Mouse (Mus musculus) lung, embryonic 15.5 days (tissue): ENCODE measurements around the gene Igfals. TPM values are rescaled to one million over a fixed set of nuclear protein-coding genes. Genes with fewer than 3 reads are reported as not detected.

Experiments used
- ATAC-seq: fragments of 200-750 bp; cut with Nextera tagmentation; 2 replicates; pipeline ENCODE4 v1.8.0; 2017; ENCODE audit warnings: moderate number of reproducible peaks, borderline replicate concordance; ENCODE audit not compliant: low FRiP score, low TSS enrichment; ENCODE audit errors: extremely low read depth
- H3K27ac ChIP-seq: fragments of 300-500 bp; sonication (generic); 2 replicates; pipeline ENCODE4 v1.5.1; 2015; ENCODE audit warnings: moderate library complexity, mild to moderate bottlenecking, inconsistent platforms
- H3K27me3 ChIP-seq: fragments of 300-500 bp; sonication (generic); 2 replicates; pipeline ENCODE4 v1.6.1; 2015; ENCODE audit warnings: inconsistent platforms
- H3K36me3 ChIP-seq: fragments of 300-500 bp; sonication (generic); 2 replicates; pipeline ENCODE4 v1.6.1; 2015; ENCODE audit warnings: inconsistent platforms
- H3K4me1 ChIP-seq: fragments of 300-500 bp; sonication (generic); 2 replicates; pipeline ENCODE4 v1.6.1; 2015; ENCODE audit warnings: inconsistent platforms
- H3K4me2 ChIP-seq: fragments of 300-500 bp; sonication (generic); 2 replicates; pipeline ENCODE4 v1.6.1; 2015; ENCODE audit warnings: inconsistent platforms, mild to moderate bottlenecking, moderate library complexity
- H3K4me3 ChIP-seq: fragments of 300-500 bp; sonication (generic); 2 replicates; pipeline ENCODE4 v1.5.1; 2015; ENCODE audit warnings: mild to moderate bottlenecking, inconsistent platforms
- H3K9ac ChIP-seq: fragments of 300-500 bp; sonication (generic); 2 replicates; pipeline ENCODE4 v1.6.1; 2015; ENCODE audit warnings: inconsistent platforms
- H3K9me3 ChIP-seq: fragments of 300-500 bp; sonication (generic); 2 replicates; pipeline ENCODE4 v1.6.1; 2016; ENCODE audit warnings: inconsistent platforms
- WGBS: fragments of 180-500 bp; shearing (Covaris S2); methylation state at CpG from one replicate; pipeline ENCODE4 v1.1.7; 2015; 5-methylcytosine and 5-hydroxymethylcytosine counted together
- polyA plus RNA-seq: library from polyadenylated mRNA; unstranded; fragments of >200 nt; fragmentation: Nextera tagmentation; extraction: Ambion mirVana; gene quantifications from 2 replicates; pipeline ENCODE4 v1.2.1, GENCODE M21; 2015

Igfals gene
- polyA plus RNA-seq, 1 experiment from 2014 or later: 1.00 TPM

DNA sequence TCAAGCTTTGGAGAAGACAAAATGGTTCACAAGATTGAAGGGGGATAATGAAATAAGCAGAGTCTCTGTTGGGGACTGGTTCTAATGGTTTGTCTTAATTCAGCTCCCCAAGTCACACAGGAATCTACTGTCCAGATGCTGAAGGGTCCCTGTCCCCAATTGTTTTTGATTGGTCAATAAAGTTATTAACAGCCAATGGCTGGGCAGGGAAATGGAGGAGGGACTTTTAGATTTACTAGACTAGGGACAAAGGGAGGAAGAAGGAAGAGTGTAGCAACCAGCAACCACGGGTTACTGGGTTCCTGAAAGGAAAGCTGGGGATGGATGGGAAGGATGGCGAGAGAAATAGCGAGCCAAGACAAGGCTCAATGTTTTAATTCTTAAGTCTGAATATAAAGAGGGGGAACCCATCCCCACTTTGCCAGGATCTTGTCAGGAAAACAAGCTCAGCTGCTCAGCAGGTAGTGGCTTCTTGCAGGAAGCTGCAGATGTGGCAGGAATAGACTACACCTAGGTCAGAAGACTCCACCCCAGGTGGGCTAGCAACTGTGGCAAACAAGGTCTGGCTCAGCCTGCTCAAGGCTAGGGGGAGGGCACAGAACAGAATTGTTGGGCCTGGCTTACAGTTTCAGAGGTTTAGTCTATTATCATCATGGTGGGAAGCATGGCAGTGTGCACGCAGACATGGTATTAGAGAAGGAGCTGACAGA lies 8.1 kb downstream of the Igfals start:
- Histone ChIP-seq H3K4me2 (no peak overlapping the region), H3K27ac (no peak overlapping the region), H3K4me3 (no peak overlapping the region), H3K9ac (no peak overlapping the region), H3K4me1 (peaks cover 5% of the 10 kb centered on the region; the same call in 1 of the 2 replicates), H3K27me3 (no peaks in the 10 kb centered on the region), H3K36me3 (no peaks in the 10 kb centered on the region), H3K9me3 (no peaks in the 10 kb centered on the region)
- WGBS: 37% methylated on average over 4 of the region's 4 CpGs
- ATAC-seq: no peak

DNA sequence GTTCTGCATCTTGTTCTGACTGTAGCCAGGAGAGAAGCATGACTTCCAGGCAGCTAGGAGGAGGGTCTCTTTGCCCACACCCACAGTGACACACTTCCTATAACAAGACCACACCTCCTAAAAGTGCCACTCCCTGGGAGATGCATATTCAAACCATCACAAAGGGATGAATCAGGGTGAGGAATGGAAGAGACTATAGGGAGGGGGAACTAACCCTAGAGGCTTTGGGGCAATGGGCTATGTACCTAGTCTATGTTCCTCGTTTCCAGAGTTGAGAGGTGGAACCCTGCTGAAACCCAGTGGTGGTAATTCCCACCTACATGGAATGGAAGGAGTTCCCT lies 8.6 kb downstream of the Igfals start:
- H3K36me3 ChIP-seq: no peaks in the 10 kb centered on the region
- H3K4me3 ChIP-seq: no peak overlapping the region
- no peaks in the 10 kb centered on the region for H3K27me3 ChIP-seq
- H3K27ac ChIP-seq: no peak overlapping the region
- no peak for ATAC-seq
- H3K9ac ChIP-seq: no peak overlapping the region
- 38% methylated on average over 1 of the region's 1 CpGs for WGBS
- no peaks in the 10 kb centered on the region for H3K9me3 ChIP-seq
- no peak overlapping the region for H3K4me2 ChIP-seq
- H3K4me1 ChIP-seq: peaks cover 5% of the 10 kb centered on the region; the same call in 1 of the 2 replicates

DNA sequence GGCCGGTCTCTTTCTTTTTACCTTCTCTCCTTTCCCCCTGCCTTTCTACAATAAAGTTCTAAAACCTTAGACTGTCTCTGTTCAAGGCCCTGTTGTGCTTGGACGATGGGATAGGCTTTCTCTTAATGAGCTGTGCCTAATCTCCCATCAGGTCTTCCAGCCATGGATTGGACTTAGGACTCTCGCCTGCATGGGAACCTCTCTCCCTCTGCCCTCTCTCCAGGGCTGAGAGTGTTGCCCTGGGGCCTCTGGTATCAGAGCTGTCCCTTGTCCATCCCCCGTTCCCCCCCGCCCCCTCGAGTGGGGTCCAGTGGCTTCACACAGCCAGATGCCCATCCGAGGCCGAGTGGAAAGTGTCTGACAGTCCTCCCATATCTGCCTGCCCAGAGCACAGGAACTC lies 9.2 kb downstream of the Igfals start:
- Histone ChIP-seq H3K4me1 (peaks cover 5% of the 10 kb centered on the region; the same call in 1 of the 2 replicates), H3K4me2 (no peak overlapping the region)
- WGBS: 75% methylated on average over 8 of the region's 8 CpGs

GRCm38 (mm10) chr17:24877336-24878116 lies 11.7 kb downstream of the Igfals start:
- ATAC-seq: no peak
- H3K9me3 ChIP-seq: no peaks in the 10 kb centered on the region
- H3K4me2 ChIP-seq: no peak overlapping the region
- peaks cover 5% of the 10 kb centered on the region; the same call in 1 of the 2 replicates for H3K4me1 ChIP-seq
- H3K4me3 ChIP-seq: no peak overlapping the region
- H3K27ac ChIP-seq: peak overlapping the region; percentile 56
- 0 out of 2 replicates have a peak overlapping the region, but pooled peaks have one; percentile 13 for H3K9ac ChIP-seq
- WGBS: 38% methylated on average over 10 of the region's 10 CpGs
- no peaks in the 10 kb centered on the region for H3K36me3 ChIP-seq
- no peaks in the 10 kb centered on the region for H3K27me3 ChIP-seq

More for the DNA sequence above, 9.2 kb downstream of the Igfals start:
- ATAC-seq: no peak
- Histone ChIP-seq H3K27ac (no peak overlapping the region), H3K36me3 (no peaks in the 10 kb centered on the region), H3K4me3 (no peak overlapping the region), H3K9me3 (no peaks in the 10 kb centered on the region), H3K27me3 (no peaks in the 10 kb centered on the region), H3K9ac (no peak overlapping the region)

- WGBS: 23% methylated on average over 5 of the region's 5 CpGs
- H3K36me3 ChIP-seq: 0 out of 2 replicates have a peak, but pooled peaks cover 2% of the 10 kb centered on the region
These were observed 12.3 kb downstream of the Igfals start for GRCm38 (mm10) chr17:24878117-24878397.

DNA sequence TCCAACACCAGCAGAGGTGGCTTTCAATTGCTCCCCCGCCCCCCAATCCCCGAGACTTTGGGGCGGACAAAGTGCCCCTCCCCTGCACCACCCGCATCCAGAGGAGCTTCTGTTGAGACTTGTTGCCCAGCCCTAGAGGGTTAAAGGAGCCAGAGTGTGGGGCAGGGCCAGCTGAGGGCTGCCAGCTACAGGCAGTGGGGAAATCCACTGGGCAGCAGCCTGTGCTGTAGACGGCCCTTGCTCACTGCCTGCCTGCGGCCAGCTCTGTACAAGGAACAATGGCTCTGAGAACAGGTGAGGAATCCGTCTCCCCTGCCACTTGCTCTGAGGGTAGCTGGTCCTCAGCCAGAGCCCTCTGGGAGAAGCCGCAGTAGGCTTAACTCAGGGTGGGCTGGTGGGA lies 12.7 kb downstream of the Igfals start:
- Histone ChIP-seq H3K4me3 (no peak overlapping the region), H3K27me3 (no peaks in the 10 kb centered on the region), H3K9me3 (no peaks in the 10 kb centered on the region), H3K4me2 (no peak overlapping the region), H3K27ac (no peak overlapping the region), H3K36me3 (0 out of 2 replicates have a peak, but pooled peaks cover 3% of the 10 kb centered on the region), H3K9ac (no peak overlapping the region), H3K4me1 (peaks cover 5% of the 10 kb centered on the region; the same call in 1 of the 2 replicates)
- no peak for ATAC-seq
- 61% methylated on average over 8 of the region's 8 CpGs for WGBS

More at GRCm38 (mm10) chr17:24878117-24878397, 12.3 kb downstream of the Igfals start:
- ATAC-seq: no peak
- H3K4me1 ChIP-seq: peaks cover 5% of the 10 kb centered on the region; the same call in 1 of the 2 replicates
- H3K4me2 ChIP-seq: no peak overlapping the region
- no peaks in the 10 kb centered on the region for H3K27me3 ChIP-seq
- H3K9me3 ChIP-seq: no peaks in the 10 kb centered on the region
- H3K9ac ChIP-seq: 0 out of 2 replicates have a peak overlapping the region, but pooled peaks have one; percentile 13
- peak overlapping the region; percentile 56 for H3K27ac ChIP-seq
- no peak overlapping the region for H3K4me3 ChIP-seq

DNA sequence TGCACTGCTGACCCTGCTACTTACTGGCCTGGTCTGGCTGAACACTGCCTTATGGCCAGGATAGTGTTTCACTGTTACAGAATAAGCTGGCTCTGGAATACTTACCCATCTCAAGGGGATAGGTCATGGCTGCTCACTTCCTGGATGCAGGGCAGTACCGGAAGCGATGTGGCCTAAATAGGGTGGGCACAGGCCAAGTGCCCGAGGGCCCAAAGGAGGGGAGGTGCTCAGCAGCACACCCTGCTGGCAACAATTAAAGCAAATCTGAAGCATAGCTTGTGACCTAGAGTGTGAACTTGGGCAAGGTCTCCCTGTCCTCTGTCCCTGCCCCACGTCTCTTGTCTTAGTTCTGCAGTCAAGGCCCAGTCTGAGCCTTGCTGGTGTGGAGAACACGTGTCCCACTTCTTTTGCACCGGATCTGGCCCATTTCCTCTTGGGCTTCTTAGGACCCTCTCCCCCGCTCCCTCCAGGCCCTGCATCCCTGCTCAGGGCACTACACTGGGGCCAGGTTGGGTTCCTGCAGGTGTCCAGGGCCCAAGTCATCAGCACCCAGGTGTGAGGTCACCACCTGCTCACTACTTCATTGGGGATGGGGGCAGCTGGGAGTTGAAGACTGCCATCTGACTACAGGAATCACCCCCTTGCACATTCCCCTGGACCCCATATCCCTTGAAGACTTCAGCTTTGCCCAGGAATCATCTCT lies 16.1 kb downstream of the Igfals start:
- Histone ChIP-seq H3K27ac (no peak overlapping the region), H3K36me3 (0 out of 2 replicates have a peak, but pooled peaks cover 3% of the 10 kb centered on the region), H3K4me2 (no peak overlapping the region), H3K9ac (no peak overlapping the region), H3K4me1 (peaks cover 17% of the 10 kb centered on the region), H3K4me3 (no peak overlapping the region), H3K27me3 (no peaks in the 10 kb centered on the region), H3K9me3 (no peaks in the 10 kb centered on the region)
- 43% methylated on average over 7 of the region's 7 CpGs for WGBS
- ATAC-seq: no peak

DNA sequence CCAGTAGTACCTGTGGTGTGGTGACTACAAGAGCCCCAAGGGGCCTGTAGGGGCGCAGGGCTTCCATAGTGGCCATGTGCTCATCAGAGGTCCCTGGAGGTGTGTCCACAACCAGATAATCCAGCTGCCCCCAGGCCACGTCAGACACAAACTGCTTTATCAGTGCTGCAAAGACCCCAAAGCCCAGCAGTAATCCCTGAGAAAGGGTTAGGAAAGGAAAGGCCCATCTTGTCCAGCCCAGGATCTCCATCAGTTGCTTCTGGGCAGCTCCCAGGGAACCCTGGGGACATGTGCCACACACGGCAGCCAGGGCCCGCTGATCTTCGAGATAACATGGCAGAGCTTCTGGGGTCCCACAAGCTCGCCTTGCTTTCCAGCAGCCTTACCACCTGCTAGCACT lies 18.6 kb downstream of the Igfals start:
- Histone ChIP-seq H3K9ac (no peak overlapping the region), H3K4me3 (no peak overlapping the region), H3K4me1 (peaks cover 24% of the 10 kb centered on the region), H3K27ac (no peak overlapping the region), H3K9me3 (no peaks in the 10 kb centered on the region), H3K36me3 (0 out of 2 replicates have a peak, but pooled peaks cover 3% of the 10 kb centered on the region), H3K27me3 (no peaks in the 10 kb centered on the region), H3K4me2 (no peak overlapping the region)
- ATAC-seq: no peak
- 74% methylated on average over 6 of the region's 6 CpGs for WGBS

DNA sequence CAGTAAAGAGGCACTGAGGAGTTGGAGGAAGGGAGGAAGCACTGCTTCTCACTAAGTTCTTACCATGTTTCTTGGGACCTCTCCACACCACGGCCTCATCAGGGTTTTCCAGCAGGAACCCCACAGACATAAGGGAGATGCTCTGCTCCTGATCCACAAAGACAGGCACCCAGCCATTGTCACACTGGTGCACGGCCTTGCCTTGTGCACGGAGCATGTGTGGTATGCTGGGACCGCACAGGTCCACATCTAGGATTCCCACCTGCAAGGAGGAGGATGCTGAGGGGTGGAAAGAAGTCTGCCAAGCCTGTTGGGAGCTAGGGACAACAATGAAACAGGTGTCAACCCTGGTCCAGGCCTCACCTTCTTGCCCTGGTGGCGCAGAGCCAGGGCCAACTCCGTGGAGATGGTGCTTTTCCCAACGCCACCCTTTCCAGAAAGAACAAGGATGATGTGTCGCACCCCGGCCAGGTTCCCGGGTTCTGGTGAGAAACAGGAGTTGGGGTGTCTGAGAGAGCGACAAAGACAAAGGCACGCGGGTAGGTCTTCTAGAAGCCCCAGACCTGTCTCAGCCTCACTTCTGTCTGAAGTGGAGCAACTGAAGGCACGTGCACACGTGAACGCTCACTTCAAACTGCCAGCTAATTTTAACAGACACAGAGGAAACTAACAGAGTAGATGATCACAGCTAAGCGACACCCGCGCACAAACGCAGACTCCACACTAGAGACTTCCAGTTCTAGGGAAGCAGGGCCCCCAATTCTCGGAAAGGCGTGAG lies 19.7 kb downstream of the Igfals start:
- peak overlapping the region; percentile 66 for H3K4me3 ChIP-seq
- no peaks in the 10 kb centered on the region for H3K9me3 ChIP-seq
- H3K4me1 ChIP-seq: peaks cover 24% of the 10 kb centered on the region
- H3K36me3 ChIP-seq: peaks cover 6% of the 10 kb centered on the region
- 20% methylated on average over 22 of the region's 22 CpGs for WGBS
- H3K27me3 ChIP-seq: no peaks in the 10 kb centered on the region
- H3K4me2 ChIP-seq: peak overlapping the region; percentile 87
- H3K9ac ChIP-seq: peak overlapping the region; percentile 52
- H3K27ac ChIP-seq: no peak overlapping the region
- no peak for ATAC-seq

DNA sequence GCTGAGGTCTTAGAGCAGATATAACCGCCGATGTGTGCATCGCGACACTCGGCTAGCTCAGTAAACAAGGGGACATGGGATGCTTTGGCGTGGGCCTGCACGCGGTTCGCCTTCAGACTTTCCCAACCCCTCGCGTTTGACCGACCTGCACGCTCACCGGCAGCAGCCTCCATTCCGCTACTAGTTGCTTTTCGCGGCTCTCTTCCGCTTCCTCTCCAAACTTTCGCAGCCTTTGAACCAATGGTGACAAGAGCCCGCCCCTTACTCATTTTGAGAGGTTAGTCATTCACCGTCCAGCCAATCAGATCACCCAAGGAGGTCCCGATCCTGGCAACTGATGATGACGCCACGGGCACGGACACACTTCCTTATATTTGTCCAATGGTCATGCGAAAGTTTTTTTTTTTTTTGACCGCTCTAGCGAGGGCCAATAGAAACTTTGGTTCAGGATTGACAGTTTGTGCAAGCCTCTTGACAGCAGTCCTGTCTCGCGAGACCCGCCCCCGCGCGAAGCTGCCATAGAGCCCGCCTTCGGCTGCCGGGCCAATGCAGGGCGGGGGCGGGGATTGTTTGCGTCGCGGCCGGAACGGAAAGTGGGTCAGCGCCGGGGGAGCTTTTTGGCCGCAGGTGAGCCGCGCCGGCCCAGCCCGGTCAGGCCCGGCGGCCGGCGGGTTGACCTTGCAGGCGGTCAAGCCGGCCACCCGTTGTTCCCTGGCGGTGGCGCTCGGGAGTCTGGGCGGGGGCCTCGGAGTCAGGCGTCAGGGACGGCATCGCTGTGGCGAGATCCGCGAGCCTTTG lies 20.5 kb downstream of the Igfals start, which contains the start of the genes Nubp2 and Spsb3:
Gene Nubp2, minus strand, starts transcription at position 216 of the 798 bp plus-strand sequence.
Gene Spsb3, plus strand, starts transcription at position 510 of the 798 bp plus-strand sequence.
- peak within 1 kb of the TSS; percentile 89 for H3K9ac ChIP-seq
- H3K4me3 ChIP-seq: peak within 1 kb of the TSS; percentile 97
- H3K27me3 ChIP-seq: no peaks in the 10 kb centered on the region
- no peaks in the 10 kb centered on the region for H3K9me3 ChIP-seq
- WGBS: under 1% methylated on average over 69 of the region's 69 CpGs
- peak within 1 kb of the TSS; percentile 46 for H3K27ac ChIP-seq
- peak within 1 kb of the TSS; percentile 87 for H3K4me2 ChIP-seq
- peaks cover 13% of the 10 kb centered on the region for H3K36me3 ChIP-seq
- H3K4me1 ChIP-seq: peaks cover 24% of the 10 kb centered on the region
- peak; percentile 96 for ATAC-seq
